Mouse (Mus musculus): ENCODE measurements around the gene Mrpl43. TPM values are rescaled to one million over a fixed set of nuclear protein-coding genes. Genes with fewer than 3 reads are reported as not detected.
A peak's percentile ranks its signal among the peaks of the same experiment; 100 is the strongest.
"Not testable (repeated sequence)": the region's sequence is repeated elsewhere in the genome, so short reads cannot be mapped to it uniquely, and the experiment has no call there.

The Mrpl43 gene
- total RNA-seq (2015) = 35.9 and 47.9 TPM in 2 replicates
- total RNA-seq (2017) = 25.3 and 29.3 TPM in 2 replicates

DNA sequence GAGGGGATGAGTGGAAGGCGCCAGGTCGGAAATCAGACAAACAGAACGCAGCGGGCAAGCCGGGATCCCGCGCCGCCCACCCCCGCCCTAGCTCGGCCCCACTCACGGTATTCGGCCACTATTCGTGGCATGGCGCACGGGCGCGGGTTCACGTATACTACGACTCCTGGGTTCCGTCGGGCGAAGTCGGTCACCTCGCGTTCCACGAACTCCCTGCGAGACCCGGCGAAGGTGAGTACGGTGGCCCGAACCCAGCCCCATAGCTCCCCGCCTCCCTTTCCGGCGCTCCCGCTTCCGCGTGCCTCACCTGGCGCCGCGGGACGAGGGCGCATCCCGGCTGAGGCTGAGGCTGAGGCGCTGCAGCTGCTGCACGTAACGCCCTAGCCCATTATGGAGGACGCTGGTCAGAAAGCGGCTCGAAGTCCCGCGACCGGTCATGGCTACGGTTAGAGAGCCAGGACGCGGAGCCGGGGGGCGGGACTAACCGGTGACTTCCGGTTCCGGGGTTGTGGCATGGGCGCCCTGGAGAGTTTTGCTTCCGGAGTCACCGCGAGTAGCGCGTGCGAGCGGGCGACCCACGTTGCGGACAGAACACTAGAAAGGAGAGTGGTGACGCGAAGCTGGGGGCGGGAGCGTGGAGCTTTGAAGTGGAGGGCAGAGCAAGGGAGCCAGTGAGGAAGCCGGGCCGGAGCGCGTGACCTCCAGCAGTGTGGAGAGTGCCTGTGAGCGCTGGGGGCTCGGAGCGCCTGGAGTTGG, at the start of gene Mrpl43:
TSS of gene Mrpl43 (minus strand) at position 486 of the 756 bp plus-strand sequence.
- ATAC-seq (ENCODE audit: poor library complexity, severe bottlenecking) = peak; percentile 93

DNA sequence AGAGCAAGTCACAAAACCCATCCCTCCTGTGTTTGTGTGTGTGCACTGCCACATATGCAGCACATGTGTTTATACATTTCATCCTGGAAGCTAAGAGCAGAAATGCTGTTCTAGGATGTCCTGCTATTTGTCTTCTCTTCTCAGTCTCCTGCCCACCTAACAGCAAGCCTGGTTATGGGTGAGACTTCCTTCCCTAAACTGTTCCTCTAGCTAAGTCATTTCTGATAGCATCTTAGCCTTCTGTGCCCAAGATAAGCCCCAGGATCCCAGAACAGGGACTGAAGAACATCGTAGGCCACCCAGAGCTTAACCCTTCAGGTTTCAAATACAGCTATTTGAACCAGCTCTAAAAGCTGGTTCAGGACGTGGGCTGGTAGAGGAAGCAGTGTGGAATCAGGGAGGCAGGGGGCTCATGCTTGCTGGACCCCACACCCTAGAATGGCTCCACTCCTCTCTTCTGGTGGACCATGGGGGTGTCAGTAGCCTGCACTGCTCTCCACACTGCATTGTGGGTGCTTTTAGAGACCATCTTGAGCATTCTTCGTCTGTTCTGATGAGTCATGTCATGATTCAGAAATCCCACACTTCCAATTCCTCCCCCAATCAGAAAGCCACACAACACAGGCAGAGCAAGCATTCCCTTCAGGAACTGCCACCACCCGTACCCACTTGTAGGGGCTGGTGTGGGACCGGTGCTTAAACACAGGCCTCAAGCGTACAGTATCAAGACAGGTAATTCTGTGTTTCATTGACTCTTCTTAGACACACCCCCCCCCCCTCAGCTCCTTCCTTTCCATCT, 48.8 kb upstream of the Mrpl43 start:
- ATAC-seq (ENCODE audit: poor library complexity, severe bottlenecking) = no peak

DNA sequence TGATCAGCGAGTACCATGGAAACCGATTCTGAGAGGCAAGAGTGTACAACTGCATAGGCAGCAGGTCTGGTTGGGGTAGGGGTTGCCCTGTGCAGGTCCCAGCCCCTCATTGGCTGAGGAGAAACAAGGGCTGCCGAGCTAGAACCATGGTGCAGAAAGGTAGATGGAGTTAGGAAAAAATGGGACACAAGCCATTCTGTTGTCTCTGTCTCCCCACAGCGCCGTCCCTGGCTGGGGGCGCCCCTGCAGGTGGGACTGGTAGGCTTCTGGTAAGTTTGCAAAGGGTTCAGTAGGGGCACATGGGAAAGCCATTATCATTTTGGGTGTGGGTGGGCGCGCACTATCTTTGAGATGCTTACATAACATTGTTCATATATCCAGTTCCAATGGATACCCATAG, 47.2 kb upstream of the Mrpl43 start:
- ATAC-seq (ENCODE audit: poor library complexity, severe bottlenecking) = no peak

DNA sequence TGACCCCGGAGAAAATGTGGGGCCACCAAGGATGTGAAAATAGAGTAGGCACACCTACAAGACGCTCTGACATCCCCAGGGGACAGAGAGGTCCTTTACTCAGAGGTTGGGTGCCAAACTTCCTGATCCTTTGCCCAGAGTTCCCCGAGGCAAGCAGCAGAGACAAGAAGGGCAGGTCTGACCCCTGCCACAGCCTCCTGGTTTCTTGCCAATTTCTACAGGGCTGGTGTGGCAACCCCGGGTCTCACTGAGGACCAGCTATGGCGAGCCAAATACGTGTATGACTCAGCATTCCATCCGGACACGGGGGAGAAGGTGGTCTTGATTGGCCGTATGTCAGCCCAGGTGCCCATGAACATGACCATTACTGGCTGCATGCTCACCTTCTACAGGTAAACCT, 43.3 kb upstream of the Mrpl43 start:
- ATAC-seq (ENCODE audit: poor library complexity, severe bottlenecking) = no peak

DNA sequence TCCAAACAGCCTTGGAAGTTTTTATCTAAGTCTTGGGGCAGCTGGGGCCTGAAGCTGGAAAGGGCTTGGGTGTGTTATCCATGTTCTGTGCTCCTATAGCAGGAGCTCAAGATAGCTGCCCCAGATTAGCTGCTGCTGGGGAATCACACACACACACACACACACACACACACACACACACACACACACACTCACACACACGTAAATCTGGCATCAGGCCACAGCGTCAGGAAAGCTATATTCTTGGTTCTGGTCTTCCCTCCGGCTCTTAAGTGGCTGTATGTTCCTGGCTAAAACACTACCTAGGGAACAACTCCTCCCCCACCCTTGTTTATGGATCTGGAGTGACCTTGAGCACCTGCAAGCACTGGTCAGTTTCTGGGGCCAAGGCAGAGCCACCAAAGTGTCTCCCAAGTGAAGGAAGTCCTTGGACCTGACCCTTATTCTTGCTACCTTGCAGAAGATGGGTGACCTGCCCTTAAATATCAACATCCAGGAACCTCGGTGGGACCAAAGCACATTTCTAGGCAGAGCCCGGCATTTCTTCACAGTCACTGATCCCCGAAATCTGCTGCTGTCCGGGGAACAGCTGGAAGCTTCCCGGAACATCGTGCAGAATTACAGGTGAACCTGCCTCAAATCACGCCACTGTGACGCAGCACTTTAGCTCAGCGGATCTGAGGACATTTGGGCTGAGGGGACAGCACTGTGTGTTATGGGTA, 42.6 kb upstream of the Mrpl43 start:
- ATAC-seq (ENCODE audit: poor library complexity, severe bottlenecking) = no peak

DNA sequence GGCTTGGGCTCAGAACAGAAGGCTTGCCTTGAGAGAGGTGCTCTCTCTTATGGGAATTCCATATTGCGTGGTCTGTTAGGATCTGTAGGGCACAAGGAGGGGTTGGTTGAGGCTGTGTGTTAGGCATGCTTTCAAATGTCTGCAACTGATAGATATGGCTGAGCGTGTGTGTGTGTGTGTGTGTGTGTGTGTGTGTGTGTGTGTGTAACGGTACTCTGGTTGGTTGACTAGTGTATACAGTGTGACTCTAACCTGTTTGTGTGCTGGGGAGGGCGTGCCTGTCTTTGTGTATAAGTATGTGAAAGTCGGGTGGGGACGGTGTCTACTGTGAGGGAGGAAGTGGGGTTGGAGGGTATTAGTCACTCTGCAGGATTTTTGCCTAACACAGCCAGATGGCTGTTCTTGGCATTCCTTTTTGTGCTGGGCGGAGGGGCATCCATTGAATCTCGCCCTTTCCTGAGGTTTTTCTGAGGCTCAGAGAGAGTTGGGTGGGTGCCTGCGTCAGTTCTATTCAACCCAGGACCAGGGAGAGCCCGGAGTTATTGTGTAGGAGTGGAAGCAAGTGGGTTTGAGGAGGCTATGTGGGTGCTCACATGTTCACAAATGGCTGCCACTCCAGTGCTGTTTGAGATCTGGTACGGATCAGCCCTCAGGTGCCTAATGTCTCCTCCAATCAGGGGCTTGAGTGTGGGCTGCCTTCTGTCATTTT, 41.8 kb upstream of the Mrpl43 start:
- ATAC-seq (ENCODE audit: poor library complexity, severe bottlenecking) = peak; percentile 69

DNA sequence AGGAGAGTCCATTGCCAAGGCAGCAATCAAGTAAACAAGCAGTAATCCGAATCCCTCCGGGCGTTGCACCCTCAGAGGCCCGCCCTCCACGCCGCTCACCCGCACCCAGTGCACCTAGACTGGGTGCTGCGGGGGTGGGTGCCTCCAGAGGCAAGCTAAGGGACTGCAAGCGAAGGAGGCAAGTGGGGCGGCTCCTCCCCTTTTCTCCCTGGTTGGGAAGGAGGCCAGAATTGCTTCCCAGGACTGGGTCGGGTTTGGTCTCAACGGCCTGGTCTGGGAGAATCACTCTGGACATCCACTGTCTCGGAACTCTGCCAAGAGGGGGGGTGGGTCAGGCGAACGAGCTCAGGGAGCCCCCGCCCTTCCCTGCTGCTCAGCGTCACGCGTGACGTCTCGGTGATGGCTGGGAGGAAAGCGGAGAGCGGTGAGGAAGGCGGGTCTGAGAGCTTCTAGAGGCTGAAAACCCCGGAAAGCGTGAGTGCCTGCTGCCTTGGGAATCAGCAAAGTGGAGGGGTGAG, 41.2 kb upstream of the Mrpl43 start, which contains the start of gene Sfxn3:
TSS of gene Sfxn3 (plus strand) at position 87 of the 518 bp plus-strand sequence.
- peak; percentile 88 for ATAC-seq (ENCODE audit: poor library complexity, severe bottlenecking)

DNA sequence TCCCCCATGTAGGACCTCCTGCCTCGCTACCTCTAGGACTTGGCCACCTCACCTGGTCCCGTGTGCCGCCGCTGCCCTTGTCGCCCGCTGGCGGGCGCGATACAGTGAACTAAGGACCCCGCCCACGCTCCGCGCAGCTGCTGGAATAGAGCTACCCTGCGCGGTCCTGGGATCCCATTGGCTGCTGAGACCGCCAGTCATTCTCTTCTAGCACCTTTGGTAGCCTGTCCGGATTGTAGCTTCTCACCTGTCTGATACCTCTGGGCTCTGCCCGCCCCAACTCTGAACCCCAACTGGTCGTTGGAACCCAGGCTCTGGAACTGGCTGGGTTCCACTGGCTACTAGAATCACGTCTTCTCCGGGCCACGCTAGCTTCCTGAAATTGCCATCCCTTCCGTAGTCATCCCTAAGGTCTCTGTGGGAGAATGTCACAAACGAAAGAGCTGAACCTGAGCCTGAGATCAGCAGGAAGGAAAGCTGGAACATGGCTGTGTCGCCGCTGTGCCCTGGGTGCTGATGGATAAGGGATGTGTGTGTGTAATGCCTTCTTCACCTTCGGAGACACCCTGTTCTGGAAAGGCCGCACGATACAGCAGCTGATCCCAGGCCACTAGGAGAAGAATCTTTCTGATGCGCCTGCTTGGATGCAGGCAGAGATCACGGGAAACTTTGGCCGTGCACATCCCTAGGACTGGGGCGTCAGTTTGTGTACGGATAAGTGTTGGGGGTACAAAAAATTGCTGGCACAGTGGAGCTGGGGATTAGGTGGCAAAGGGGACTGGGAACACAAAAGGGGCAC, 40.5 kb upstream of the Mrpl43 start:
- no peak for ATAC-seq (ENCODE audit: poor library complexity, severe bottlenecking)

DNA sequence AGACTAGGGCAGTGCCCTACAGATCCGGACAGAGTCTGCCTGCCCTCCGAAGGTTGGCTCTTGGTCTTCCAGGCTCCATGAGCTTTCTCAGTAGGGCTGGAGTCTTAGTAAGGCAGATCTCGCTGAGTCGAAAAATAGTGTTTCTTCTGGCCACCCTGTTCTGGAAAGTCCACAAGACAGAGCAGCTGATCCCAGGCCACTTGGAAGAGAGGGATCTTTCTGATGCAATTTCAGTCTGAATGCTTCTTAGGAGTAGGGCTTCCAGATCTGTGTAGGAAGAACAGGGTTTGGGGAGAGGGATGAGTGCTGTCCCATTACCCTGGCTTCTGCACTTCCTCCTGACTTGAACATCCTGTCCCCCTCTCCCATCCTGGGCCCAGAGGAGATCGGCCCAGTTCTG, 39.4 kb upstream of the Mrpl43 start, which contains the start of gene Pdzd7:
TSS of gene Pdzd7 (minus strand) at position 67 of the 400 bp plus-strand sequence.
- no peak for ATAC-seq (ENCODE audit: poor library complexity, severe bottlenecking)

DNA sequence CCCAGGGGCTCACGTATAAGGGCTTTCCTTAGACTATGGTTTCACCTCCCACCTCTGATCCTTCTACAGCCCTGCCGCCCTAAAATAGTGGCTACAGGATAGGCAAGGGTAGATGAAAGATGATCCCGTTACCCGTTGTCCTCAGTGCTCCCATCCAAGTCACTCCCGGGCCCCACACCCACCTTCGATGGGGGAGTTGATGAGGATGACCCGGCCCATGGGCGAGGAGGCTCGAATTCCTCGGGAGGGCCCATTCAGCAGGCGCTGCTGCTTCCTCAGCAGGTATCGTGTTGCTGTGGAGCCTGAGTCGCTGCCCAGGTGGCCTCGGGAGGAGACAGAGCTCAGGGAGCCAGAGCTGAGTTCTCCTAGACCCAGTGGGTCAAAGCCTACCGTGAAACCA, 39.0 kb upstream of the Mrpl43 start:
- ATAC-seq (ENCODE audit: poor library complexity, severe bottlenecking) = no peak

DNA sequence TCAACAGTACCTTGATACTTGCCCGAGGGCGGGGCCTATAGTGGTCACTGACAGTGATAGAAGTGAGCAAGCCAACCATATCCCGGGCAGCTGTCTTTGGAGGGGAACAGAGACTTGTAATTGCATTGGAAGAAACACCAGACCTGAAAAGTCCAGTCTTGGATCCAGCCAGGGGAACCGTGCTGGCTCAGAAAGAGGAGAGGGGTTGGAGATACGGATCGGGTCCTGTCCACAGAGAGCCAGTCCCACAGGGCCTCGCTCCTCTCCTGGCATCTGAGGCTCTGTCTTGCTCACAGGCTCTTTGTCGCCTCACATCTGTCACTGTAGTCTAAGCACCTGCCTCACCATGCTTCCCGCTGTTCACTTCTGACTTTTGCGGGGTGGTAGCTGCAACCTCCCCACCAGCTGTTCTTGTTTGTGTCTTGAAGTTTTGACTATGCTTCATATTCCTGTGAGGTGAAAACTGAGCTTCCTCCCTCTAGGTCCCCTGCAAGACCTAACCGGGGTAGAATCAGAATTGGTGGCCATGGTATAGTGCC, 38.2 kb upstream of the Mrpl43 start:
- no peak for ATAC-seq (ENCODE audit: poor library complexity, severe bottlenecking)

DNA sequence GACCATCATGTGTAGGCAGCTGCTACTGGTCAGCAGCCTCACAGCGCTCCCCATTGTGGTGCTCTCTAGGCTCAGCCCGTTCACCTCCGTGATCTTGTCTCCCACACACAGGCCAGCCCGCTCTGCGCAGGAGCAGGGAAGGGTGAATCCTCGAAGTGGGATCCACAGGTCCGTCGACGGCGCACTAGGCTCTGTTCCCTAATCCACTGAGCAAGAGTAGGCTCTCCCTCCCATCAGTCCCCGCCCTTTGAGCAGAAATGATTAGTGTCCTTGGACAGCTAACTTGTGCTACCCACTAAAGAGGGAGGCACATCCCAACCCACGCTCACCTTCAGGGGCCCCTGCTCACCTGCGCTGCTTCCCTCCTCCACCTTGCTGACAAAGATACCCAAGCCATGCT, 34.0 kb upstream of the Mrpl43 start:
- no peak for ATAC-seq (ENCODE audit: poor library complexity, severe bottlenecking)

DNA sequence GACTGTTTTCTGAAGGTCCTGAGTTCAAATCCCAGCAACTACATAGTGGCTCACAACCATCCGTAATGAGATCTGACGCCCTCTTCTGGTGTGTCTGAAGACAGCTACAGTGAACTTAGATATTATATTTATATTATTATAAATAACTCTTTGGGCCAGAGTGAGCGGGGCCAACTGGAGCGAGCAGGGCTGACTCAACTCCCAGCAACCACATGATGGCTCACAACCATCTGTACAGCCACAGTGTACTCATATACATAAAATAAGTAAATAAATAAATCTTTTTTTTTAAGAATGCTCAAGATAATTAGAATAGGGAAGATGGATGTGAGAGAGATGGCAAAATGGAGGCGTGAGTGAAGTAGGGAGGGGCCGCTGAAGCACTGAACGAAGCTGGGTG, 32.0 kb upstream of the Mrpl43 start:
- ATAC-seq (ENCODE audit: poor library complexity, severe bottlenecking) = not testable (repeated sequence)

DNA sequence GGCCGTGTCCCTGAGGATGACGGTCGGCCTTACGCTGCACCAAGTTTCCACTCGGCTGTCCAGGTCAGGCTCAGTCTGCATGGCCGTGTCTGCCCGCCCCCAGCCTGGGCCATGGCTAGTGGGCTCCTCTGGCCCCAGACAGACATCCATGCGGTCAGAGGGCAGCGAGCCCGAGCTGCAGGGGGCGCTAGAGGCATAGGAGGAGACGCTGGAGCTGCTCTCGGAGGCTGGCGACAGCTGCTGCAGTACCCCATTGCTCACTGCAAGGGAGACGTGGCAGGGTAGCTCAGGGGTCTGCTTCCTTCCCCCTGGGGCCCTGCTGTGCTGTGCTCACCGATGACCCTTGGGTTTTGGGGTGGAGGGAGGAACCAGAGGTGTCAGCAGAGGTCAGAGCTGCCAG, 30.6 kb upstream of the Mrpl43 start:
- peak; percentile 65 for ATAC-seq (ENCODE audit: poor library complexity, severe bottlenecking)

DNA sequence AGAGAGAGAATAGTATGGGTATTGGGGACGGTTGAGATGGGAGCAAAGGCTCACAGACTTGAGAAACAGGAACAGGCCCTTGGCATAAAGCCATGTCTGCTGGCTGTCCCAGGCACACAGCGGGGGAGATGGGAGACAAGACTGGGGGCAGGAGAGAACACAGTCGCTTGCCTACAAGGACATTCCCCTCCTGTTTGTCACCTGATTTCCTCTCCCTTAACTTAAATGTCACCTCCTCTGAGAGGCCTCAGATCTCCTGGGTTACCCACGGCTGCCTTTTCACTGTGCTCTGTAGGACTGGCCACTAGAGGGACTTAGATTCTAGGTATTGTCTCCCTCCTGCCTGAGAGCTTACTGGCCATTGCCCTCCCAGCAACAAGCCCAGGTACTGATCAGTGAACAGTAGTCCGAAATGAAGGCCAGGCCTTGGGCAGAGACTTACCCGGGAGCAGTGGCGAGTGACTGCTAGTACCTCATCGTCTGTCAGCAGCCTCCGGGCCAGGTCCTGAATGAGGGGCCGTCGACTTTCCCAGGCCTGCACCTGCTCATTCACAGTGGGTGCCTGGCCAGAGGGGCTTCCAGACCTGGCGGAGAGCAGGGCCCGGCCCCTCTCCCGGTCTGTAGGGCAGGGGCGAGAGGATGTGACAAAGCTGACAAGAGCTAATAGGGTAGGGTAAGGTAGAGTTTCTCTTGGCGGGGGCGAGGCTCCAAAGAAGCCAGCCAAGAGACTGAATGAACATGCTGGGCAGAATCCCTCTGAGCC, 26.5 kb upstream of the Mrpl43 start:
- 0 out of 2 replicates have a peak, but pooled peaks have one; percentile 32 for ATAC-seq (ENCODE audit: poor library complexity, severe bottlenecking)

DNA sequence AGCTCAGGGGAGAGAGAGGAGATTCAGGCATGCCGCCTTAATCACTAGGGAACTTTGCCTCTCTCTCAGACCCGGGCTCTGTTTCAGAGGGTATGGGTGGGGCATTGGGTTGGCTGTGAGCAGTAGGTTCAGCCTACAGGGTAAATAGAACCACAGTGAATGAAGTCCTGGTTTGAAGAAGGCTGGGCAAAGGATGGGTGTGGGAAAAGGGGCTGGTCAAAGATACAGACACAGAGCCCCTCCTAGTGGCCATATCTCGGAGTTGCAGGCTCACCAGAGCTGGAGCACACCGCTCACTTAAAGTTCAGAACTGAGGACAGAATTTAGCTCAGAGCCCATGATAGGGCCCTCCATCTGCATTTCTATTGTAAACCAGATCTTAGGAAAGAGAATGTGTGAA, 25.5 kb upstream of the Mrpl43 start:
- ATAC-seq (ENCODE audit: poor library complexity, severe bottlenecking) = peak; percentile 84

DNA sequence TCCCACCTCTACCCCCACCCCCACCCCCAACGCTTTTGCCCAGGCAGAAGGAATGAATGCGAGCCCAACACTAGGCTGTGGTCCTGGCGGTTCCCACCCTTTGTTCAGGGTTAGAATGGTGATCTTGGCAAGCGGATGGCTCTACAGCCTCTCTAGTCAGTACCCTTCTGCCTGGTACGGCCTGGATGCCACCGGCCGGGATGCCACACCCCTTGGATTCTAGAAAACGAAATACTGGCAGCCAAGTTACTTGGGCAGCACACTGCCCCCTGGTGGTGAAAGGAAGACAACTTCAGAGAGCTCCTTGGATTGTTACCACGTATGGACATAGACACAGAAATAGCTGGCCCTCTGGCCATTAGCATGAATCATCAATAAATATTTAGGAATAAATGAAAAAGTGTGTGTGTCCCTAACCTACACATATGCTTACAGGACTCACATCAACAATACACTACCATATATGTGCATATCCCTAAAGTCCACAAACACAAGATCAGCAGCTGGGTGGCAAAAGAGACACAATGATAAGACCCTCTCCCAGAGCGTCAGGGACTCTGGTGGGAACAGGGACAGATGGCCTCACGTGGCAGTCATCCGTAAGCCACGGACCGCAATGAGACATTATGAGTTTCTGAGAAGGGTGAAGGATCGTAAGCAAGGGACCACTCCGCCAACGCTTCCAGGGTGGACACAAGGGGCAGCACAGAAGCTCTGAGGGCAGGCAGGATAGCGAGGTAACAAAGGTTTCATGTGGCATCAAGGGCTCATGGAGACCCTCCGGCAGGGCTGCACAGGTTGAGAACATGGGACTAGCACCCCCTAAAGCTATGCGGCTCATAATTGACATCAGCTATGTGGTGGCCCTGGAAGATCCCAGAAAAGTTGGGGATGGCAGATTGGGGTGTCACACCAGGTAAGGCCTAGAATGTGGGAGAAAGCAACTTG, 24.8 kb upstream of the Mrpl43 start:
- peak; percentile 75 for ATAC-seq (ENCODE audit: poor library complexity, severe bottlenecking)

Measured in megakaryocyte, adult 5-6 weeks (primary cell).